Mouse (Mus musculus) hindbrain, postnatal 0 days (tissue): Measurements from ENCODE around the gene Tle6. TPM values are rescaled to one million over a fixed set of nuclear protein-coding genes. Genes with fewer than 3 reads are reported as not detected.

Experiments used
- ATAC-seq: fragments of 200-750 bp; cut with Nextera tagmentation; 2 replicates; pipeline ENCODE4 v1.8.0; 2017; ENCODE audit warnings: mild to moderate bottlenecking, moderate TSS enrichment, moderate library complexity
- DNase-seq: peaks from one replicate; pipeline ENCODE4 v3.0.0-alpha.2; 2015; ENCODE audit warnings: low spot score
- H3K27ac ChIP-seq: fragments of 300-500 bp; sonication (generic); 2 replicates; pipeline ENCODE4 v1.5.1; 2014; ENCODE audit warnings: mild to moderate bottlenecking
- H3K27me3 ChIP-seq: fragments of 300-500 bp; sonication (generic); 2 replicates; pipeline ENCODE4 v1.6.1; 2014; ENCODE audit warnings: low read length, mixed read lengths; ENCODE audit not compliant: insufficient read depth
- H3K36me3 ChIP-seq: fragments of 300-500 bp; sonication (generic); 2 replicates; pipeline ENCODE4 v1.6.1; 2014; ENCODE audit warnings: low read length, mixed read lengths; ENCODE audit not compliant: insufficient read depth
- H3K4me1 ChIP-seq: fragments of 300-500 bp; sonication (generic); 2 replicates; pipeline ENCODE4 v1.6.1; 2014; ENCODE audit warnings: antibody characterized with exemption, low read length, mixed read lengths; ENCODE audit not compliant: insufficient read depth
- H3K4me2 ChIP-seq: fragments of 300-500 bp; sonication (generic); 2 replicates; pipeline ENCODE4 v1.6.1; 2014; ENCODE audit warnings: low read depth, mild to moderate bottlenecking, low read length, moderate library complexity, mixed read lengths
- H3K4me3 ChIP-seq: fragments of 300-500 bp; sonication (generic); 2 replicates; pipeline ENCODE4 v1.5.1; 2014; ENCODE audit warnings: low read length
- H3K9ac ChIP-seq: fragments of 300-500 bp; sonication (generic); replicated peaks from 2 replicates; pipeline ENCODE4 v1.6.1; 2014; ENCODE audit warnings: mild to moderate bottlenecking, low read length, moderate library complexity, mixed read lengths
- H3K9me3 ChIP-seq: fragments of 300-500 bp; sonication (generic); 2 replicates; pipeline ENCODE4 v1.6.1; 2016; ENCODE audit warnings: low read length, mixed read lengths
- CTCF ChIP-seq: IDR thresholded peaks from 2 replicates; pipeline ENCODE4 v1.5.1; 2016; ENCODE audit warnings: antibody characterized with exemption, control low read depth, low read depth
- WGBS: fragments of 180-500 bp; shearing (Covaris S2); extraction: QIAGEN DNeasy Blood & Tissue Kit; methylation state at CpG from one replicate; pipeline ENCODE4 v1.1.7; 2014; 5-methylcytosine and 5-hydroxymethylcytosine counted together
- polyA plus RNA-seq: library from polyadenylated mRNA; unstranded; fragments of >200 nt; fragmentation: Nextera tagmentation; extraction: Ambion mirVana; gene quantifications from 2 replicates; pipeline ENCODE4 v1.2.1, GENCODE M21; 2015
- total RNA-seq: library from RNA; depleted of rRNA; stranded (reverse); fragments of >200 nt; gene quantifications from 2 replicates; pipeline ENCODE4 v1.2.3, GENCODE M21; 2014

Gene Tle6
- total and polyA plus RNA-seq, 2 experiments from 2014 or later = 5.4 to 6.2 TPM

GRCm38 (mm10) chr10:81605974-81606751, 5.3 kb upstream of the Tle6 start, which contains the start of gene BC025920:
BC025920 (plus strand) TSS chr10:81606270.
- ATAC-seq (peak; percentile 91), DNase-seq (peak; percentile 97)
- H3K4me2 ChIP-seq = peak within 1 kb of the TSS; percentile 71
- H3K36me3 ChIP-seq = no peaks in the 10 kb centered on the region
- no peaks in the 10 kb centered on the region for H3K9me3 ChIP-seq
- H3K27me3 ChIP-seq = no peaks in the 10 kb centered on the region
- peak within 1 kb of the TSS; percentile 88 for H3K27ac ChIP-seq
- H3K4me1 ChIP-seq = peaks cover 8% of the 10 kb centered on the region; the same call in 1 of the 2 replicates
- under 1% methylated on average over 39 of the region's 39 CpGs for WGBS
- peak within 1 kb of the TSS; percentile 40 for H3K4me3 ChIP-seq
- TF ChIP-seq CTCF = peak; percentile 19; the same call in 1 of the 2 replicates
- H3K9ac ChIP-seq = peak within 1 kb of the TSS; percentile 45

DNA sequence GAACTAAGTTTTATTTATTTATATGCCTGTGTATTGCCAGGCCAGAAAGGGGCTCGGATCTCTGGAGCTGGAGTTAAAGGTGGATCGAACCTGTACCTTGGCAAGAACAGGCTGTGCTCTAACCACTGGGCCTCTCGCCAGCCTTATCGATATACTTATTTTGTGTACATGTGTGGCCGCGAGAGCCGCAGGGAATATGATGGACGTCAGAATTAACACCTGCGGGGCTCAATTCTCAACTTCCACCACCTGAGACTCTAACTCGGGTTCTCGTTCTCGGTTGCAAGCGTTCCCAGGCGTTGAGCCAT, 4.7 kb upstream of the Tle6 start:
- Histone ChIP-seq H3K36me3 (no peaks in the 10 kb centered on the region), H3K9ac (peak overlapping the region; percentile 10), H3K4me3 (peak overlapping the region; percentile 40), H3K4me1 (peaks cover 11% of the 10 kb centered on the region), H3K27me3 (no peaks in the 10 kb centered on the region), H3K9me3 (no peaks in the 10 kb centered on the region), H3K27ac (peak overlapping the region; percentile 81), H3K4me2 (peak overlapping the region; percentile 56)
- WGBS = 3% methylated on average over 14 of the region's 14 CpGs
- DNase-seq (no peak), ATAC-seq (peak; percentile 1; the same call in 1 of the 2 replicates)
- no peak for TF ChIP-seq CTCF

GRCm38 (mm10) chr10:81604968-81605665, 4.2 kb upstream of the Tle6 start:
- H3K27me3 ChIP-seq = no peaks in the 10 kb centered on the region
- peak overlapping the region; percentile 81 for H3K27ac ChIP-seq
- WGBS = 18% methylated on average over 29 of the region's 29 CpGs
- H3K9ac ChIP-seq = peak overlapping the region; percentile 10
- peak; percentile 96 for DNase-seq
- H3K36me3 ChIP-seq = no peaks in the 10 kb centered on the region
- H3K4me1 ChIP-seq = peaks cover 13% of the 10 kb centered on the region
- H3K9me3 ChIP-seq = no peaks in the 10 kb centered on the region
- peak overlapping the region; percentile 40 for H3K4me3 ChIP-seq
- peak; percentile 92 for TF ChIP-seq CTCF
- H3K4me2 ChIP-seq = peak overlapping the region; percentile 56
- peak; percentile 30 for ATAC-seq

GRCm38 (mm10) chr10:81604019-81604967, 3.4 kb upstream of the Tle6 start:
- H3K4me1 ChIP-seq = peaks cover 13% of the 10 kb centered on the region
- DNase-seq = no peak
- 78% methylated on average over 12 of the region's 12 CpGs for WGBS
- no peak overlapping the region for H3K9ac ChIP-seq
- ATAC-seq = no peak
- no peak for TF ChIP-seq CTCF
- 0 out of 2 replicates have a peak overlapping the region, but pooled peaks have one; percentile 7 for H3K4me3 ChIP-seq
- no peaks in the 10 kb centered on the region for H3K36me3 ChIP-seq
- H3K9me3 ChIP-seq = no peaks in the 10 kb centered on the region
- peak overlapping the region; percentile 81; the same call in 1 of the 2 replicates for H3K27ac ChIP-seq
- peak overlapping the region; percentile 56 for H3K4me2 ChIP-seq
- H3K27me3 ChIP-seq = no peaks in the 10 kb centered on the region

GRCm38 (mm10) chr10:81602741-81603151, 1.9 kb upstream of the Tle6 start:
- ATAC-seq = no peak
- Histone ChIP-seq H3K4me1 (peaks cover 13% of the 10 kb centered on the region), H3K27ac (no peak overlapping the region)

DNA sequence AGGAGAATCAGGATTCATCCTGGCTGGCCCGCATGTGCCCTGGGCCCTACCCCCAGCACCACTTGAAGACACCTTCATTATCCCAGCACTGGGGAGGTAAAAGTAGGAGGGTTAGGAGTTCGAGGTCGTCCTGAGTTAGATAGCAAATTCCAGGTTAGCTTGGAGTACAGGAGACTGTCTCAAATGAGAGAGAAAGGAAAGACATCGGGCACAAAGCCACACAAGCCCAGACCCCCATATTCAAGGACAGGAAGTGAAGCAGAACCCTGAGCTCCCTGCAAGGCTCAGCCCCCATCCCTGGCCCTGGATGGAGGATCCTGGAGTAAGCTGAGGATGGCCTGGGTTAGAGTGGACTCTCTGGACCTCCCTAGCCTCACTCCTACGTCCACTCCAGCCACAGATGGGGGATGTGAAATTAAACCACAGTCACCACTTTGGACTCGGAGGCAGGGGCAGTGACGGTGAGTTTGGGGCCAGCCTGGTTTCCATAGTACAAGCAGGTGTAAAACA, 578 bp upstream of the Tle6 start:
- H3K36me3 ChIP-seq = no peaks in the 10 kb centered on the region
- H3K9ac ChIP-seq = 0 out of 2 replicates have a peak overlapping the region, but pooled peaks have one; percentile 24
- H3K9me3 ChIP-seq = no peaks in the 10 kb centered on the region
- no peaks in the 10 kb centered on the region for H3K27me3 ChIP-seq
- WGBS = 22% methylated on average over 7 of the region's 7 CpGs
- DNase-seq = no peak
- no peak for ATAC-seq
- no peak overlapping the region for H3K27ac ChIP-seq
- peaks cover 17% of the 10 kb centered on the region for H3K4me1 ChIP-seq
- TF ChIP-seq CTCF = no peak
- peak overlapping the region; percentile 61 for H3K4me2 ChIP-seq
- peak overlapping the region; percentile 21; the same call in 1 of the 2 replicates for H3K4me3 ChIP-seq

More at GRCm38 (mm10) chr10:81602741-81603151, 1.9 kb upstream of the Tle6 start:
- no peaks in the 10 kb centered on the region for H3K36me3 ChIP-seq
- H3K27me3 ChIP-seq = no peaks in the 10 kb centered on the region
- WGBS = 10% methylated on average over 4 of the region's 4 CpGs
- no peak overlapping the region for H3K4me3 ChIP-seq
- no peaks in the 10 kb centered on the region for H3K9me3 ChIP-seq
- TF ChIP-seq CTCF = peak; percentile 83
- DNase-seq = peak; percentile 84
- H3K9ac ChIP-seq = no peak overlapping the region
- H3K4me2 ChIP-seq = no peak overlapping the region
